Mouse (Mus musculus) layer of hippocampus, adult 6 months (tissue): Measurements from ENCODE around the gene Mmd. TPM values are rescaled to one million over a fixed set of nuclear protein-coding genes. Genes with fewer than 3 reads are reported as not detected.

ENCODE experiments used
- long read RNA-seq, 2 experiments: library from polyadenylated mRNA; unstranded; transcript quantifications; one replicate each; pipeline ENCODE4 v2.0.0; 2019 to 2020
- polyA plus RNA-seq: library from polyadenylated mRNA; unstranded; fragments of <200 nt; fragmentation: Nextera tagmentation; gene quantifications from 2 replicates; pipeline ENCODE4 v1.2.3, GENCODE M21; 2021

Gene Mmd
- 134 TPM in 2 replicates for polyA plus RNA-seq
- long read RNA-seq, experiment 1, transcript Mmd-201 (7 exons, 2,677 nt), result major isoform, 139 of 198 reads
- long read RNA-seq, experiment 1, partial matches to known transcripts, result 9 of 198 reads
- long read RNA-seq, experiment 1, other reads (novel, unspliced or antisense), result 50 of 198 reads
- long read RNA-seq, experiment 2, transcript Mmd-201 (7 exons, 2,677 nt), result major isoform, 242 of 276 reads
- long read RNA-seq, experiment 2, partial matches to known transcripts, result 24 of 276 reads
- long read RNA-seq, experiment 2, other reads (novel, unspliced or antisense), result 10 of 276 reads

DNA sequence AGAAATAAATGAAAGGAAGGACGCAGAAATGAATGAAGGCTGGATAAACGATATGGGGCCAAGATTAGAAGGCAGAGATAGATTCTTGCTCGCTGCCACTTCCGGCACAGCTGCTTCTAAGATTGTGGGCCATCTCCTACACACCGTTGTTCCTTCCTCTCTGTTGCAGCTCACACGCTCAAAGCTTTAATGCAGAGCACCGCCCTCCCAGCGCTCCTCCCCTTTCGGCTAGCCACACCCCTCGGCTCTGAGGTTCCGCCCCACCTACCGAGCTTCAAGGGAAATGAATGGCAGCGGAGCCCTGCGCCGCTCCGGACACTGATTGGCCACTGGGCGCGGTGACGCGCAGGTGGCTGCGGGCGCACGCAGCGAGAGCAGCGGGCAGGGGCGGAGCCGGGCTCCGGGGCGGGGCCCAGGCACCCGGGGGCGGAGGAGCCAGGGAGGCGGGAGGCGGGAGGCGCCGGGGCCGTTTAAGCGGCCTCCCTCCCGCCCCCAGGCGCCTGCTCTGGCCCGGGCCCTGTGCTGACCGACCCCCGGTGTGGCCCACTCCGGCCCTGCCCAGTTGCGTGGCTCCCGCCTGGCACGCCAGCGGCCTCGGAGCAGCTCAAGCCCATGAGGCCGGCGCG, at the start of gene Mmd:
Mmd (plus strand) TSS at position 432 of the 626 bp plus-strand sequence.

Other genes with a start within 250 kb of the Mmd start
- 1.5 and 2.0 TPM in 2 replicates for gene Pctp, start 246.6 kb upstream of the Mmd start, polyA plus RNA-seq
- gene Tmem100, start 219.1 kb upstream of the Mmd start, polyA plus RNA-seq, result 17.7 and 18.7 TPM in 2 replicates
- 9.4 and 11.0 TPM in 2 replicates for gene Gm45716, start 61.8 kb upstream of the Mmd start, polyA plus RNA-seq
- 23.4 and 27.6 TPM in 2 replicates for gene Hlf, start 141.4 kb downstream of the Mmd start, polyA plus RNA-seq